Mouse (Mus musculus) inflammation-experienced regulatory T-cells, adult 6 months (primary cell): Measurements from ENCODE around the gene Elovl4. TPM values are rescaled to one million over a fixed set of nuclear protein-coding genes. Genes with fewer than 3 reads are reported as not detected.

ENCODE experiments used
- polyA plus RNA-seq, 3 experiments: library from polyadenylated mRNA; unstranded; fragments of 100-300 nt; shearing (Covaris generic); gene quantifications; one replicate each; pipeline ENCODE4 v1.2.1; 2017

The Elovl4 gene
- polyA plus RNA-seq, 3 experiments from 2014 or later, result 0.25 to 0.28 TPM; not detected in 1

Other genes with a start within 250 kb of the Elovl4 start
- gene Ttk, start 28.4 kb upstream of the Elovl4 start, polyA plus RNA-seq, result 10 to 100 TPM in 1 of 3 experiments, 1 to 10 TPM in 2; 1.2 to 23.4 (median 3.9) TPM
- gene Bckdhb, start 118.9 kb upstream of the Elovl4 start, polyA plus RNA-seq, result 10 to 100 TPM in 2 of 3 experiments, 1 to 10 TPM in 1; 4.4 to 18.7 (median 12.6) TPM